Mouse (Mus musculus) inflammation-experienced regulatory T-cells, adult 6 months (primary cell): ENCODE data around the gene Ifngr1. TPM values are rescaled to one million over a fixed set of nuclear protein-coding genes. Genes with fewer than 3 reads are reported as not detected.

Experiments
- ATAC-seq: one replicate; pipeline ENCODE4 v1.8.0; 2017
- polyA plus RNA-seq, 3 experiments: library from polyadenylated mRNA; unstranded; fragments of 100-300 nt; shearing (Covaris generic); gene quantifications; one replicate each; pipeline ENCODE4 v1.2.1; 2017

Ifngr1 gene
- polyA plus RNA-seq, 3 experiments from 2014 or later = 221 to 397 (median 300) TPM

DNA sequence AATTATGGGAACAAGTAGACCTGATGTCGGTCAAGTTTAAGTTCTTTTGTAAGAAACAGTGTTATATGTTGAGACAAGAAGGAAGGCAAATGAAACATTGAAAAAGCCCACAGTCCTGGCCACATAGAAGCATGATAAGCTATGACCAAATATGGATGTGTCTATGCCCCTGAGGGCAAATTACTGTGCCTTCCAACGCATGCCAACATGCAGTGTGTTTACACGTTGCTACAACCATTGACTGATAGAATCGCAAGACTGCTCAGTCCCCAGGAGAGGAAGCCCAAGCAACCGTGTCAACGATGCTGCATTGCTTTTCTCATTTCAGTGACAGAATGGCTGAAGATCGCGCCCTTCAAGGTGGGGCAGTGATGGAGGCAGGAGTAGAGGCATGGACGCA is 65.7 kb downstream of the Ifngr1 start:
- ATAC-seq = no peak

Other genes starting within 250 kb of the Ifngr1 start
- not detected for gene Olig3, start 235.4 kb upstream of the Ifngr1 start, polyA plus RNA-seq
- gene Il22ra2, start 30.0 kb downstream of the Ifngr1 start, polyA plus RNA-seq = under 1 TPM in 1 of 3 experiments, not detected in 2; 0.38 TPM
- gene Il20ra, start 120.6 kb downstream of the Ifngr1 start, polyA plus RNA-seq = under 1 TPM in 1 of 3 experiments, not detected in 2; 0.73 TPM